Mouse (Mus musculus): ENCODE data around the gene Il22ra2. TPM values are rescaled to one million over a fixed set of nuclear protein-coding genes. Genes with fewer than 3 reads are reported as not detected.

The Il22ra2 gene
- total RNA-seq, 2 experiments from 2014 or later, result not detected

Other genes starting within 250 kb of the Il22ra2 start
- 10 to 100 TPM; 13.3 to 16.2 TPM for gene Ifngr1, start 30.0 kb upstream of the Il22ra2 start, total RNA-seq (2021)
- gene Il20ra, start 90.6 kb downstream of the Il22ra2 start, total RNA-seq (2021), result under 1 TPM in 1 of 2 experiments, not detected in 1; 0.15 TPM
- gene Slc35d3, start 229.5 kb downstream of the Il22ra2 start, total RNA-seq (2021), result 1 to 10 TPM; 1.7 to 3.2 TPM

Data from left cerebral cortex, postnatal 10 days (tissue).